Mouse (Mus musculus) kidney, adult 2 months (tissue): ENCODE measurements at regions not wholly inside any gene's neighbourhood (a gene's known extent, or its start where the extent isn't known, plus 50 kb on each side); places are given as distances from the start of the nearest gene placed in this dataset.

ENCODE experiments used
- CTCF ChIP-seq: fragments of 200-500 bp; conservative IDR thresholded peaks from 2 replicates; pipeline ENCODE4 v1.5.1; 2011; ENCODE audit warnings: low read depth, mild to moderate bottlenecking, control low read depth, low read length, moderate library complexity, mixed read lengths; ENCODE audit not compliant: insufficient read depth, insufficient read length
- POLR2A ChIP-seq: fragments of 200-500 bp; IDR thresholded peaks from one replicate; pipeline ENCODE4 v1.6.1; 2011; ENCODE audit warnings: low read depth, low read length, control low read depth

- no peak for TF ChIP-seq CTCF
- no peak for TF ChIP-seq POLR2A
Observed at GRCm38 (mm10) chr9:87402010-87402409, 146.7 kb upstream of the Cep162 start.
